Mouse (Mus musculus) megakaryocyte-erythroid progenitor cell, adult 5 weeks (primary cell): ENCODE data around the gene Sim2. TPM values are rescaled to one million over a fixed set of nuclear protein-coding genes. Genes with fewer than 3 reads are reported as not detected.

ENCODE experiments used
- polyA plus RNA-seq: library from polyadenylated mRNA; stranded (reverse); fragments of >175 nt; gene quantifications from 2 replicates; pipeline ENCODE4 v1.2.3, GENCODE M21; 2012

Sim2 gene
- 0.31 TPM in 1 of 2 replicates, not detected in the other for polyA plus RNA-seq

DNA sequence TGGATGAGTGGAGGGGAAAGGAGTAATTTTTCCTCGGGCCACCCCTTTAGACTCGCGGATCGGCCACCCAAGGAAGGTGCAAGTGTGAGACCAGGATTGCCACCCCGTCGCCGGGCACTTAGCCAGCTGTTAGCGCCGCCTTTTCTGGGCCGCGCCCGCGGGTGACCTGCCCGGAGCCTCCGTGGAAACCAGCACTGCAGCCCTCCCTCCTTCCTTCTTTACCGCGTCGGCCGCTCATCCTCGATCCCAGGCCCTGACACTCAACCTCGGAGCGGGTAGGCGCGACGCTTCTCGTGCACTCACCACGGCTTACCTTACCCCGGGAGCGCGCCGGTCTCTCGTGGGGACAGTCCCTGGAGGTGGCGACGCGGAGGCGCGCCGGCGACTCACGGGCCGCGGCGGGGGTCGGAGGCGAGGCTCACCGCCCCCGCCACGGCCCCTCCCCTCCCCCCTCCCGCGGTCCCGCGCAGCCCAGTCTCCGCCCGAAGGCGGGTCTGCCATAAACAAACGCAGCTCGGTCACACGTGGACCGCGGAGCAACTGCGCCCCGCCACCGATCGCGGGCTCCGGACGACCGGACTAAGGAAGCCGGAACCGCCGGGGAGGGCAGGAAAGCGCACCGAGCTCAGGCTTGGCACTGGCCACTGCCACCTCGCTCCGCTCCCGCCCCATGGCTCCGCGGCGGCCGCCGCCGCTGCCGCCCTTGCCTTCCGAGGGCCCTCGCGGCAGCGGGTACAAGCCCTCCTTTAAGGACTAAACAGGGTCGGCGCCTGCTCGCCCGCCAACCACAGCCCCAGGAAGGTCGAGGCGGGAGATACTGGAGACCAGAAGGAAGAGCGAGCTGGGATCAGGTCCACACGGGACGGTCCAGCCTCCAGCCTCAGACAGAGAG, at the start of gene Sim2:
Gene Sim2, plus strand, starts transcription at position 221 of the 892 bp plus-strand sequence.

Other genes with a start within 250 kb of the Sim2 start
- 72.8 and 88.4 TPM in 2 replicates for gene Chaf1b, start 201.0 kb upstream of the Sim2 start, polyA plus RNA-seq
- not detected in 2 replicates for gene Cldn14, start 76.1 kb upstream of the Sim2 start, polyA plus RNA-seq
- gene Hlcs, start 228.6 kb downstream of the Sim2 start, polyA plus RNA-seq = 5.1 and 6.1 TPM in 2 replicates
- gene Ripply3, start 243.5 kb downstream of the Sim2 start, polyA plus RNA-seq = 0.12 and 0.16 TPM in 2 replicates